Mouse (Mus musculus) skeletal muscle tissue, adult 2 months (tissue): ENCODE results near the gene Phox2b.

ENCODE experiments used
- DNase-seq: peaks from one replicate; pipeline ENCODE4 v3.0.0-alpha.2; 2012; ENCODE audit warnings: low read depth, low spot score

Phox2b gene

GRCm38 (mm10) chr5:67098733-67099323 is at the start of gene Phox2b:
Gene Phox2b (minus strand): TSS chr5:67099301.
- no peak for DNase-seq

GRCm38 (mm10) chr5:67142622-67143021 is 43.5 kb upstream of the Phox2b start:
- no peak for DNase-seq

GRCm38 (mm10) chr5:67139052-67140015 is 40.2 kb upstream of the Phox2b start:
- DNase-seq = no peak

GRCm38 (mm10) chr5:67138643-67139042 is 39.5 kb upstream of the Phox2b start:
- no peak for DNase-seq

GRCm38 (mm10) chr5:67134698-67135097 is 35.6 kb upstream of the Phox2b start:
- no peak for DNase-seq

GRCm38 (mm10) chr5:67131671-67132070 is 32.6 kb upstream of the Phox2b start:
- DNase-seq = no peak

GRCm38 (mm10) chr5:67106261-67106660 is 7.2 kb upstream of the Phox2b start:
- DNase-seq = no peak

GRCm38 (mm10) chr5:67103016-67103415 is 3.9 kb upstream of the Phox2b start:
- no peak for DNase-seq

- DNase-seq = no peak
Observed at GRCm38 (mm10) chr5:67101793-67102600, 2.9 kb upstream of the Phox2b start.

GRCm38 (mm10) chr5:67101395-67101760 is 2.3 kb upstream of the Phox2b start:
- no peak for DNase-seq

GRCm38 (mm10) chr5:67100564-67101394 is 1.7 kb upstream of the Phox2b start:
- no peak for DNase-seq

- no peak for DNase-seq
Observed at GRCm38 (mm10) chr5:67099393-67100271, 531 bp upstream of the Phox2b start.

GRCm38 (mm10) chr5:67098051-67098732 is 909 bp downstream of the Phox2b start:
- no peak for DNase-seq

- DNase-seq = no peak
Observed at GRCm38 (mm10) chr5:67097106-67098050, 1.7 kb downstream of the Phox2b start.

- no peak for DNase-seq
Observed at GRCm38 (mm10) chr5:67096378-67096771, 2.7 kb downstream of the Phox2b start.

GRCm38 (mm10) chr5:67095651-67096377 is 3.3 kb downstream of the Phox2b start:
- no peak for DNase-seq

- no peak for DNase-seq
Observed at GRCm38 (mm10) chr5:67095153-67095552, 3.9 kb downstream of the Phox2b start.

- DNase-seq = no peak
Observed at GRCm38 (mm10) chr5:67093991-67094390, 5.1 kb downstream of the Phox2b start.
